Mouse (Mus musculus): ENCODE data around the gene Rnf208. TPM values are rescaled to one million over a fixed set of nuclear protein-coding genes. Genes with fewer than 3 reads are reported as not detected.
A peak's percentile ranks its signal among the peaks of the same experiment; 100 is the strongest.

The Rnf208 gene
- polyA plus RNA-seq, 1 experiment, result 9.0 TPM

- peak; percentile 98 for DNase-seq (ENCODE audit: low read depth)
Measured at GRCm38 (mm10) chr2:25224766-25225752, 17.0 kb upstream of the Rnf208 start.

DNA sequence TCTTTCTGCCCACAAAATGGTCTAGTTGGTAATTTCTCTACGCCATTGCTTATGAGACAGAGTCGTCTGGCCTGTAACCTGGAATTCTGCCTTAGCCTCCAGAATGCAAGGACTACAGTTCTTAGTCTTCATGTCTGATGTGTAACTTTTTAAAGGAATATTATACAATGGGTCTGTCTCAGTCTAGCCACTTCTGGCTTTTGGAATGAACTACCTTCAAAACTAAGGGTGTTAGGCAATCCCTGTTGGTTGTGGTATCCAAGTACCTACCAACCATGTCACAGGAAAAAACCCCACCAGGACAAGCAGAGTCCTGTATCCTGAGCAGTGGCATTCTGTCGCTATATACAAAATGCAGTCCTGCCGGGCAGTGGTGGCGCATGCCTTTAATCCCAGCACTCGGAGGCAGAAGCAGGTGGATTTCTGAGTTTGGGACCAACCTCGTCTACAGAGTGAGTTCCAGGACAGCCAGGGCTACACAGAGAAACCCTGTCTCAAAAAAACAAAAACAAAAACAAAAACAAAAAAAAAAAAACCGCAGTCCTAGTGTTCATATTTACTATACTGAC is 16.2 kb upstream of the Rnf208 start:
- no peak for DNase-seq (ENCODE audit: low read depth)

- DNase-seq (ENCODE audit: low read depth), result no peak
Measured at GRCm38 (mm10) chr2:25226864-25227263, 15.2 kb upstream of the Rnf208 start.

DNA sequence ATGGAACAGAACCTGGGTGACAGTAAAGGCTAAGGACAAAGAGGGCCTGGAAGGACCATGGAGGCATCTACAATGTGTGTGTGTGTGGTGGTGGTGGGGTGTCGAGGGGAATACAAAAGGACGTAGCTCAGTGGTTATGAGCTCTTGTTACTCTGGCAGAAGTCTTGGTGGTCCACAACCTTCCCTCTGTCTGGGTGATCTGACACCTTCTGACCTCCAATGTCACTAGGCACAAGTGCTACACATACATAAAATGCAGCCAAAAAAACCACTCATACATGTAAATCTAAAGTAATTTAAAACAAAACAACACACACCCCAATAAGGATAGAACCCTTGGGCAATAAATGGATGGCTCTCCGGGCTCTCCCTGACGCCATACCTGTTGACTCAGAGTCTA is 14.6 kb upstream of the Rnf208 start:
- no peak for DNase-seq (ENCODE audit: low read depth)

DNA sequence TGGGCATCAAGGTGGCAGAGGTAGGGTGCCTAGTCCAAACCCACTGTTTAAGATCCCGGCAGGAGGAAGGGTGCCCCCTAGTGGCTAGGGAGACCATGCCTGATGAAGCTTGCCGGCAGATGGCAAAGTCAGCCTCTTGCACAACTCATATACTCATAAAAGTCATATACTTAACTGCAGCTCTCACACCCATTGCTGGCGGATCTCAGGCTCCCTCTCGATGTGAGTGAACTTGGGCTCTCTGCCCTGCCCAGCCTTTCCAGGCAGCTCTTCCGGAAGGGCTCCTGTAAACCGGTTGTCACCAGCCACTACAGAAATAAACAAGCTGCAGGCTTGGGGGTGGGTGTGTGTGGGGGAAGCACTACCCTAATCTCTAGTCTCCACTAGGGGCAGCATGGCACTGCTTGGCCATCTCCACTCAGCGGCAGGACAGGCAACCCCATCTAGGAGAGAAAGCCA is 13.6 kb upstream of the Rnf208 start:
- DNase-seq (ENCODE audit: low read depth), result no peak

GRCm38 (mm10) chr2:25228995-25229530 is 13.0 kb upstream of the Rnf208 start:
- DNase-seq (ENCODE audit: low read depth), result no peak

GRCm38 (mm10) chr2:25229582-25229981 is 12.5 kb upstream of the Rnf208 start:
- no peak for DNase-seq (ENCODE audit: low read depth)

DNA sequence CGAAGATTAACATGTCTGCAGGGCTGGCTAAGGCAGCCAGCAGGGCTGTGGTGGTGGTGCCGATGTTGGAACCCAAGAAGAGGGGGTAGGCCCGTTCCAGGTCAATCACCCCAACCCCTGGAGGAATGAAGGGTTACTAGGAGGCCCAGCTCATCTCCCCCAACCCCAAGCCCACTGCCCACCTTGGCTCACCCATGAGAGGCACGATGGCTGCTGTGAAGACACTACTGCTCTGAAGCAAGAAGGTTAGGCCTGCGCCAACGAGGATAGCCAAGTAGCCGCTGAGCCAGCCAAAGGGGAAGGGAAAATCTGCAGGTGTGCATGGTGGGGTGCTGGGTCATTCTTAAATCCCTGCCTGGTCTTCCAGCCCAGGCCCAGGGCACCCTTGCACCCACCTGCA is 11.5 kb upstream of the Rnf208 start:
- DNase-seq (ENCODE audit: low read depth), result no peak

GRCm38 (mm10) chr2:25231038-25231437 is 11.0 kb upstream of the Rnf208 start:
- no peak for DNase-seq (ENCODE audit: low read depth)

DNA sequence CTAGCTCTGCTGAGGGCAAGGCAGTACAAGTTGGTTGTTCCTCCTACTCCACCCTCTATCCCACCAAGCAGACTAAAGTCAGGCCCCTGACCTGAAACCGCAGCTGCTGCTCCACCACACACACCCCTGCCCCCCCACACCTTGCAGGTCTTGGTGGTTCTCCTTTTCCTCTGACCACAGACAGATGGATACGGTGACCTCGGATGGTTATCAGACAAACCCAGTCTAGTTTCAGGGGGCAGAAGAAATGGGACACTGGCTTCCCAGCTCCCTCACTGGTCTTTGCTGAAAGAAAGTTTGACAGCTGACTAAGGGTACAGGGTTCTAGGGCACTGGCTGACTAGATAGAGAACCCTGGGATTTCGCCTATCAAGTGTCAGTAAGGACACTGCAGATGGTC is 8.6 kb upstream of the Rnf208 start:
- no peak for DNase-seq (ENCODE audit: low read depth)

GRCm38 (mm10) chr2:25234050-25234449 is 8.0 kb upstream of the Rnf208 start, which contains the start of gene Slc34a3:
Gene Slc34a3, minus strand, starts transcription at chr2:25234364.
- DNase-seq (ENCODE audit: low read depth), result no peak

DNA sequence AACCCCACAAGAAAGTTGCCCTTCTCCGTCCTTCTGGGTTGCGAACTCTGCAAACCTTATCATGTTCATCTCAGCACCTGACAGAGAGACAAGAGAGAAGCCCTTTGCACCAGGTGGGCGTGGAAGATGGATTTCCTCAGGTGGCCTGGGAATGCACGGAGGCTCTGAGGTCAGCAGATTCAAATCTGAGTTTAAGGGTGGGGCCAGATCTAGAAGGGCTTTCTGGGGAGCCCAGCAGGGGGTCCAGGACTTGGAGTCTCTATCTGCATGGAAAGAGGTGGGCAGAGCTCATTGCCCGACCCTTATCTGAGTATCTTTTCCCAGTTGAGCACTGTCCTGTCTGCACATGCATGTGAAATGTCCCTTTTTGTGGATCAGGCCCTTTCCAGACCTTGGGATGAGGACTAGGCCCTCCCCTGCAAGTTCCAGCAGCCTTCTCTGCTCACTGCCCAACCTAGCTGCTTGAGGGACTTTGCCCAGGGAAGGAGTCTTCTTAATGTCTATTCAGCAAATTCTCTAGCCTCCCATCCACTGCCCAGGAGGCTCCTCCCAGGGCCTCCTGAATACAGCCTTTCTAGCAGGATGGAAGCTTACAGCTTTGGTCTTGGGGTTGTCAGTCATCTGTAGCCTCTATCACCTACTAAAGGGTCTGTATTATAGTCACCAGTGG is 7.4 kb upstream of the Rnf208 start:
- DNase-seq (ENCODE audit: low read depth), result no peak

DNA sequence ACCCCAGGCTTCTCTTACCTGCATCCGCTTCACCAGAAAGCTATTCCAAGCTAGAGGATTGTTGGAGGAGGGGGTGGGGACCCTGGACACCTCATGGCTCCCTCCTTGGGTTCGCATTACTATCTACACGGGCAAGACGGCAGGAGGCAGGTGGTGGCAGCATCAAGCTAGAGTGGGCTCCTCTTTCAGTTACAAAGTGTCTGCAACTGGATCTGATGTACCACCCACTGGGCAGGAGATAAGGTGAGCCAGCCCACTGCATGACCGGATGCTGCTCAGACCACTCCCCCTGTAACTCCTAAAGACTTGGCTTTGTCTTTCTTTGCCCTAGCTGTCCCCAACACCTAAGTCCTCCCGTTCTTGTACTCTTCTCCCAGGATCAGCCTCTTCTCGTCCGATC is 5.4 kb upstream of the Rnf208 start, which contains the start of gene Rnf224:
Gene Rnf224 (minus strand): TSS at position 174 of the 400 bp plus-strand sequence.
- no peak for DNase-seq (ENCODE audit: low read depth)

- no peak for DNase-seq (ENCODE audit: low read depth)
Measured at GRCm38 (mm10) chr2:25237522-25237921, 4.5 kb upstream of the Rnf208 start.

DNA sequence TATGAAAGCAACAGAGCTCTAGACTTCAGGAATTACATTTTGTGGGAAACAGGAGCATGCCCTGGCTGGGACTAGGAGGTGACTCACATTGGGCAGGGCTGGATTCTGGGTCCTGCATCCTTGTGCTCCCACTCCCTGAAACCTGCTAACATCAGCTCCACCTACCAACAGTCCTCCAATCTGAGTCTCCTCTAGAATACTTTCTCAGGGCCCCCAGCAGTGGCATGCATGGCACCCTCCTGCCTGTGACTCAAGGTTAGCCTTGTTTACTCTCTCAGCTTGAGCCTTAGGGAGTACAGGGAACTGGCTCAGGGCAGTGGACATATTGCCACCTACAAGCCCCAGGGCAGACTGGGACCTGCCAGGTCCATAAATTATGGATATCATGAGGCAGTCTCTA is 3.9 kb upstream of the Rnf208 start:
- no peak for DNase-seq (ENCODE audit: low read depth)

GRCm38 (mm10) chr2:25239766-25240165 is 2.3 kb upstream of the Rnf208 start:
- no peak for DNase-seq (ENCODE audit: low read depth)

- DNase-seq (ENCODE audit: low read depth), result no peak
Measured at GRCm38 (mm10) chr2:25240310-25240709, 1.7 kb upstream of the Rnf208 start.

DNA sequence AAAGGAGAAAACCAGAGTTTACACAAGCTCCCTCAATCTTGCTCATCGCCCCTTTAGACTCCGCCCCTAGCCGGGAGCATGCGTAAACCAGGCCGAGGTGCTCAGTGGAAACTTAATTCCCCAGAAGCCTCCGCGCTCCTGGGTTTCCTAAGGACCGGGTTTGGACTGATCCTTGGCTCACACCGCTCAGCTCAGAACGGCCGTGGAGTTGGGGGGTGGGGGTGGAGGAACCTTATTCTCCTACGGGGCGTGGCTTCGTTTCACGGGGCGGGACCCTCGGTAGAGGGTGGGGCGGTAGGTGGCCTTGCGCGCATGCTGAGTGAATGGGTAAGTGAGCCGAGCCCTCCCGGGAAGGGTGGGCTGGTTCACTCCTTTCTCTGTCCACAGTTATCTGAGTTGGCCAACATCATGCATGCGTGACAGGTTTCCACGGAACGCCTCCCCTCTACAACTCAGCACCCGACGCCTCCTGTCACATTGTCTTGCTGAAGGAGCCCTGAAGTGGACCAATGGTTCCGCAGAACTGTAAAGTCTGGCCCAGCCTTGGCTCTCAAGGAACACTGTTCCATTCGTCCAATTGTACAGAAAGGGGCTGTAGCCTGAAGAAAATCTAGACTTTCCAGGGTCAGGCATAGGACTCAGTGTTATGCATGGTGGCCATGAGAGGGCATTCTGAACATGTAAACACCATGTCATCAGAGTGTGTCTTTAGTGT is 1.2 kb upstream of the Rnf208 start:
- no peak for DNase-seq (ENCODE audit: low read depth)

- DNase-seq (ENCODE audit: low read depth), result no peak
Measured at GRCm38 (mm10) chr2:25241438-25241775, 648 bp upstream of the Rnf208 start.

DNA sequence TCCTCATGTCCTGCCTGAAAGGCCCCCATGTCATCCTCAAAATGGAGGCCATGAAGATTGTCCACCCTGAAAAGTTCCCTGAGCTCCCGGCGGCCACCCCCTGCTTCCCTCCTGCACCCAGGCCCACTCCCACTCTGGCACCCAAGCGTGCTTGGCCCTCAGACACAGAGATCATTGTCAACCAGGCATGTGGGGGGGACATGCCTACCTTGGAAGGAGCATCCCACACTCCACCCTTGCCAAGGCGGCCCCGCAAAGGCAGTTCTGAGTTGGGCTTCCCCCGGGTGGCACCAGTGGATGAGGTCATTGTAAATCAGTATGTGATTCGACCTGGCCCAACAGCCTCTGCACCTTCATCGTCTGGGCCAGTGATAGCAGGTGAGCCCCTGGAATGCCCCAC is 1.3 kb downstream of the Rnf208 start:
- no peak for DNase-seq (ENCODE audit: low read depth)

- DNase-seq (ENCODE audit: low read depth), result no peak
Measured at GRCm38 (mm10) chr2:25244144-25244543, 2.1 kb downstream of the Rnf208 start.

Data from gonadal fat pad, adult 2 months (tissue).